Mouse (Mus musculus) embryonic fibroblast, embryonic 13.5 days (primary cell): ENCODE measurements around the gene Dlg4.

ENCODE experiments used
- CTCF ChIP-seq: IDR thresholded peaks from 2 replicates; pipeline ENCODE4 v1.5.1; 2011; ENCODE audit warnings: mild to moderate bottlenecking, control low read depth, low read length, moderate library complexity, borderline replicate concordance; ENCODE audit not compliant: insufficient read depth
- POLR2A ChIP-seq: IDR thresholded peaks from 2 replicates; pipeline ENCODE4 v1.6.1; 2011; ENCODE audit warnings: low read depth, mild to moderate bottlenecking, control low read depth, low read length, moderate library complexity

GRCm38 (mm10) chr11:70059930-70060329 is 43.2 kb downstream of the Dlg4 start:
- TF ChIP-seq POLR2A (no peak), CTCF (no peak)
